Mouse (Mus musculus) CH12.LX (cell line): ENCODE results near the gene Tbx10. TPM values are rescaled to one million over a fixed set of nuclear protein-coding genes. Genes with fewer than 3 reads are reported as not detected.
"Not testable (repeated sequence)": the region's sequence is repeated elsewhere in the genome, so short reads cannot be mapped to it uniquely, and the experiment has no call there.

ENCODE experiments used
- DNase-seq: peaks from one replicate; pipeline ENCODE4 v3.0.0-alpha.2; 2013; ENCODE audit errors: extremely low read depth
- H3K27ac ChIP-seq: 2 replicates; pipeline ENCODE4 v1.5.1; 2012; ENCODE audit warnings: low read depth, mild to moderate bottlenecking, control low read depth, moderate library complexity; ENCODE audit not compliant: insufficient read depth
- H3K27me3 ChIP-seq: replicated peaks from 2 replicates; pipeline ENCODE3; 2012; ENCODE audit warnings: inconsistent platforms
- H3K36me3 ChIP-seq, 2 experiments: replicated peaks in 1 of 2; 2 replicates each; pipeline versions ENCODE3 to v1.6.1; 2012; ENCODE audit warnings: inconsistent platforms in 1 of 2, low read length in 1 of 2, mild to moderate bottlenecking in 1 of 2, mixed read lengths in 1 of 2, moderate library complexity in 1 of 2; ENCODE audit not compliant: control insufficient read depth in 1 of 2, insufficient read depth in 1 of 2
- H3K4me1 ChIP-seq, 2 experiments: 2 replicates each; pipeline ENCODE4 v1.6.1; 2012; ENCODE audit warnings: inconsistent platforms in 1 of 2, moderate library complexity in 1 of 2; ENCODE audit not compliant: insufficient read depth in 2 of 2, control insufficient read depth in 1 of 2
- H3K4me2 ChIP-seq: 2 replicates; pipeline ENCODE4 v1.6.1; 2012; ENCODE audit warnings: low read depth, mild to moderate bottlenecking, control low read depth; ENCODE audit not compliant: poor library complexity, insufficient read depth, severe bottlenecking
- H3K4me3 ChIP-seq, 3 experiments: fragments of 150-350 bp in 1 of 3; sonication (generic) in 1 of 3; replicated peaks in 1 of 3; 2 replicates each; pipeline versions ENCODE3 to v1.5.1; 2011 to 2012; ENCODE audit warnings: low read depth in 2 of 3, low read length in 2 of 3, mild to moderate bottlenecking in 2 of 3, moderate library complexity in 2 of 3, control low read depth in 1 of 3, improper control_type of control experiment in 1 of 3, inconsistent platforms in 1 of 3, mixed read lengths in 1 of 3; ENCODE audit not compliant: poor library complexity in 1 of 3
- H3K79me2 ChIP-seq: replicated peaks from 2 replicates; pipeline ENCODE4 v1.6.1; 2012; ENCODE audit warnings: mild to moderate bottlenecking, moderate library complexity; ENCODE audit not compliant: control insufficient read depth, poor library complexity, insufficient read depth, severe bottlenecking; ENCODE audit errors: extremely low read depth
- H3K9ac ChIP-seq: 2 replicates; pipeline ENCODE4 v1.6.1; 2012; ENCODE audit warnings: low read depth, mild to moderate bottlenecking, control low read depth, moderate library complexity; ENCODE audit not compliant: insufficient read depth
- H3K9me3 ChIP-seq: replicated peaks from 2 replicates; pipeline ENCODE3; 2012; ENCODE audit warnings: low read length, inconsistent platforms, mixed read lengths
- BHLHE40 ChIP-seq: IDR thresholded peaks from 2 replicates; pipeline ENCODE4 v1.6.1; 2011; ENCODE audit warnings: mild to moderate bottlenecking, low read depth, low read length, improper control_type of control experiment
- CHD1 ChIP-seq: IDR thresholded peaks from 2 replicates; pipeline ENCODE4 v1.6.1; 2012; ENCODE audit warnings: low read depth, low read length, improper control_type of control experiment, inconsistent platforms
- CHD2 ChIP-seq: IDR thresholded peaks from 2 replicates; pipeline ENCODE4 v1.6.1; 2011; ENCODE audit warnings: low read length, improper control_type of control experiment
- E2F4 ChIP-seq: IDR thresholded peaks from 2 replicates; pipeline ENCODE4 v1.6.1; 2011; ENCODE audit warnings: low read depth, low read length, improper control_type of control experiment; ENCODE audit not compliant: insufficient replicate concordance
- ELF1 ChIP-seq: IDR thresholded peaks from 2 replicates; pipeline ENCODE4 v1.6.1; 2014; ENCODE audit warnings: low read depth, mild to moderate bottlenecking, inconsistent platforms, low read length, improper control_type of control experiment
- ETS1 ChIP-seq: conservative IDR thresholded peaks from 2 replicates; pipeline ENCODE4 v1.6.1; 2012; ENCODE audit warnings: low read depth, mild to moderate bottlenecking, inconsistent platforms, low read length, improper control_type of control experiment, moderate library complexity
- KAT2A ChIP-seq: IDR thresholded peaks from 2 replicates; pipeline ENCODE4 v1.6.1; 2012; ENCODE audit warnings: low read length, improper control_type of control experiment, inconsistent platforms; ENCODE audit not compliant: insufficient replicate concordance
- MAX ChIP-seq: IDR thresholded peaks from 2 replicates; pipeline ENCODE4 v1.6.1; 2011; ENCODE audit warnings: low read length, improper control_type of control experiment
- MAZ ChIP-seq: IDR thresholded peaks from 2 replicates; pipeline ENCODE4 v1.6.1; 2012; ENCODE audit warnings: low read depth, mild to moderate bottlenecking, inconsistent platforms, low read length, improper control_type of control experiment, moderate library complexity
- MYC ChIP-seq: IDR thresholded peaks from 2 replicates; pipeline ENCODE4 v1.6.1; 2011; ENCODE audit warnings: low read depth, mild to moderate bottlenecking, improper control_type of control experiment, low read length
- NRF1 ChIP-seq: IDR thresholded peaks from 2 replicates; pipeline ENCODE4 v1.6.1; 2014; ENCODE audit warnings: low read depth, mild to moderate bottlenecking, inconsistent platforms, low read length, improper control_type of control experiment, moderate library complexity
- RCOR1 ChIP-seq: conservative IDR thresholded peaks from 2 replicates; pipeline ENCODE4 v1.6.1; 2012; ENCODE audit warnings: low read depth, mild to moderate bottlenecking, inconsistent platforms, low read length, improper control_type of control experiment
- USF2 ChIP-seq: conservative IDR thresholded peaks from 2 replicates; pipeline ENCODE4 v1.6.1; 2011; ENCODE audit warnings: low read depth, low read length, improper control_type of control experiment
- dilution Hi-C: fragments of 300-500 bp; cut with MboI; formaldehyde crosslinking; loops from 2 replicates; pipeline ENCODE4 v1.14.3; 2020; ENCODE audit warnings: low sequenced_read_pairs; ENCODE audit not compliant: extremely low pct_unique_long_range_greater_than_20kb, extremely low pct_ligation_motif_present
- in situ Hi-C: fragments of 300-500 bp; cut with MboI; formaldehyde crosslinking; loops from 3 replicates; pipeline ENCODE4 v1.14.3; 2019; ENCODE audit warnings: low sequenced_read_pairs, low pct_ligation_motif_present, low pct_unique_long_range_greater_than_20kb, mixed read lengths
- polyA plus RNA-seq: library from polyadenylated mRNA; unstranded; fragments of >175 nt; gene quantifications from 2 replicates; pipeline ENCODE4 v1.2.1, GENCODE M21; 2012; ENCODE audit warnings: low read depth; ENCODE audit not compliant: insufficient read length
- total RNA-seq, 2 experiments: library from RNA; depleted of rRNA; stranded (reverse); fragments of 300-350 nt in 1 of 2; fragments of >200 nt in 1 of 2; gene quantifications; 2 replicates each; pipeline ENCODE4 v1.2.3; 2012 to 2014

The Tbx10 gene
- total and polyA plus RNA-seq, 3 experiments = not detected

DNA sequence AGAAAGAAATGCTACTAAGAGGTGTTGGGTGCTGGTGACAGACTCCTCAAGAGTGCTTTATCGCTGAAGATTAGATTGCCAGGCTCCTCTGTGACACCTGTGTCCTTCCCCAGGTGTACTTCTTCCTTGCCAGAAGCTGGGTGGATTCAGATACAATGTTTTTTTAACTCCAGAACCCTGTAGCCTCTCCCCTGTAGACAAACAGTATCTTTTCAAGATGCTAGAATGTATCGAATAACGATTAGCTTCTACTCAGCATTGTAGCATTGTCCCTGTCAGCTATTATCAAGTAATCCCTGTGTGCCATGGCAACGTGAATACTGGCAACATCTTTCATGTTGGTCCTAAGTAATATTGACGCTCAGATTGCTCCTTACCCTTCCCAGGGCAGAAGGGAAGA lies 41.2 kb downstream of the Tbx10 start:
- H3K9me3 ChIP-seq = peaks cover 2% of the 10 kb centered on the region
- no peak overlapping the region for H3K27ac ChIP-seq
- dilution Hi-C loops (no loop called here), in situ Hi-C loops (no loop called here)
- H3K36me3 ChIP-seq = peaks cover 4 to 15% of the 10 kb centered on the region in 2 experiments
- TF ChIP-seq USF2 = no peak
- no peak for TF ChIP-seq CHD1
- no peak for TF ChIP-seq MAZ
- no peak for TF ChIP-seq MAX
- TF ChIP-seq E2F4 = no peak
- no peak for TF ChIP-seq BHLHE40
- TF ChIP-seq ETS1 = no peak
- TF ChIP-seq KAT2A = no peak
- no peak for TF ChIP-seq ELF1
- no peak for TF ChIP-seq RCOR1
- H3K27me3 ChIP-seq = no peaks in the 10 kb centered on the region
- H3K9ac ChIP-seq = no peak overlapping the region
- no peak overlapping the region for H3K4me2 ChIP-seq
- no peak for DNase-seq
- H3K4me3 ChIP-seq = no peak overlapping the region
- peaks cover 10 to 22% of the 10 kb centered on the region in 2 experiments for H3K4me1 ChIP-seq
- H3K79me2 ChIP-seq = peaks cover 4% of the 10 kb centered on the region; the same call in 1 of the 2 replicates

DNA sequence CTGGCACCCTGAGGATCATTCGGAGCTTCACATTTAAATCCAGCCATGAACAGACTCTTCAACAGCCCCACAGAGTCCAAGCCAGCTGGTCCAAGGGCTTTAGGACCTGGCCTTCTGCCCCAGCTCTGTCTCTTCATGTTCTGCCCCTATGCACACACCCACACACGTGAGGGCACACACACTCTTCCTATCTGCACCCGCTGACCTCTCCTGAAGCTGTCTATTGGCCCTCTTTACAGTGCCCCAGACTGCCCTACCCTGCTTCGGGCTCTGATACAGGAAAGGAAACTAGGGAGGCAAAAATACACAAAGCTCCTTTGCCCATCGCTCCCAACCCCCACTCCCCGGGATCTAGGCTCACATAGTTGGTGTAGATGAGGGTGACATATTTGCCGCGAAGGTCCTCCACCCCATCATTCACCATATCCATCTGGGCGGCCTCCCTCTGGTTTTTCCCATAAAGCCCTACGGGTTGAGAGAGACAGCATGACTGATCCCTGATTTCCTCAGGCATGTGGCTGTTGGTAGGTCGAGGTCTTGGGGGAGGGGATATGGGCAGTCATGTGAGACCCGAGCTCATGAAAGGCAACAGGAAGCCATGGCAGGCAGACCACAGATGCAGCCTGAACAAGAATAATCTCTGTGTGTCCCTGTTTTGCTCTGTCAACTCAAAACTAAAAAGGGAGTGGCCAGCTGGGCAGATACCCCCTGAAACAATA lies 43.9 kb downstream of the Tbx10 start:
- Histone ChIP-seq H3K4me2 (peak overlapping the region; percentile 55), H3K9me3 (no peaks in the 10 kb centered on the region), H3K27ac (no peak overlapping the region), H3K27me3 (no peaks in the 10 kb centered on the region), H3K4me3 (peak overlapping the region; percentile 37 to 58 (median 46)), H3K9ac (peak overlapping the region; percentile 43; the same call in 1 of the 2 replicates), H3K4me1 (peaks cover 10 to 25% of the 10 kb centered on the region in 2 experiments), H3K79me2 (peaks cover 4% of the 10 kb centered on the region; the same call in 1 of the 2 replicates), H3K36me3 (peaks cover 4 to 15% of the 10 kb centered on the region in 2 experiments)
- in situ Hi-C loops = no loop called here
- peak; percentile 54 for DNase-seq
- TF ChIP-seq MAX (peak; percentile 46), MYC (peak; percentile 56; the same call in 1 of the 2 replicates), NRF1 (no peak), CHD2 (peak; percentile 57; the same call in 1 of the 2 replicates)
- dilution Hi-C loops = no loop called here

DNA sequence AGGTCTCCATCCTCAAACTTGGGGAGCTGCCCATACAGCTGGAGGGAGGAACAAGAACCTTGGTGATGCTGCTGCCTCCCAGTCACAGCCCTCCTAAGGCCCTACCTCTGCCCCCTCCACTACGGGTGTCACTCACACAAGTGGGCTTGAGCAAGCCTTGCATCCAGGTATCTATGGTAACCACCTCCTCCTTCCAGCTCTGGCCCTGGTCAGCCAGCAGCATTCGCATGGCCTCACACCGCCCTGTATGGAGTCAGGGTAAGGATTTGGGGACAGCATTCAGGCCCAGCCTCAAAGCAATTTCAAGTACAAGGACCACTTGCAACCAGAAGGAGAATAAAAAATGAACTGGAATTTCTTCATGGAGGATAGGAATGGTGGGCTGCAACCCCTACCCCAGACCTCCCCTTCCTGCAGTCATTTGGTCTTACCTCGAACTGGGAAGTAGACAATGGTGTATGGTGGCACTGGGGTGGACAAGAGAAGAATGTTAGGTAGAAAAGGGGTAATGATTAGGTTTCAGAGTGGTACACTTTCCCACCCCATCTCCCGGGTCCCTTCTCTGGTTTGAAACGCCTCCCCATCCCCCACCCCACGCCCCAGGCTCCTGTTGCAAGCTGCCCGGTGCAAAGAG lies 44.7 kb downstream of the Tbx10 start:
- H3K27me3 ChIP-seq, H3K79me2 ChIP-seq, H3K9me3 ChIP-seq, in situ Hi-C loops, DNase-seq, dilution Hi-C loops: not testable (repeated sequence)
- peak overlapping the region; percentile 70 to 92 (median 76) for H3K4me3 ChIP-seq
- H3K36me3 ChIP-seq = peaks cover 4 to 15% of the 10 kb centered on the region in 2 experiments
- peaks cover 10 to 25% of the 10 kb centered on the region in 2 experiments for H3K4me1 ChIP-seq
- H3K9ac ChIP-seq = peak overlapping the region; percentile 76
- H3K4me2 ChIP-seq = peak overlapping the region; percentile 94
- H3K27ac ChIP-seq = 0 out of 2 replicates have a peak overlapping the region, but pooled peaks have one; percentile 22
